Mouse (Mus musculus) forebrain, embryonic 15.5 days (tissue): ENCODE measurements at regions not wholly inside any gene's neighbourhood (a gene's known extent, or its start where the extent isn't known, plus 50 kb on each side); places are given as distances from the start of the nearest gene placed in this dataset.

Source experiments
- ATAC-seq: fragments of 200-750 bp; cut with Nextera tagmentation; replicated peaks from 2 replicates; pipeline ENCODE4 v1.8.0; 2017; ENCODE audit warnings: mild to moderate bottlenecking, moderate TSS enrichment, moderate library complexity
- H3K27ac ChIP-seq: fragments of 300-500 bp; sonication (generic); replicated peaks from 2 replicates; pipeline ENCODE4 v1.5.1; 2015; ENCODE audit warnings: mild to moderate bottlenecking, inconsistent platforms
- H3K27me3 ChIP-seq: fragments of 300-500 bp; sonication (generic); 2 replicates; pipeline ENCODE4 v1.6.1; 2015; ENCODE audit warnings: inconsistent platforms
- H3K36me3 ChIP-seq: fragments of 300-500 bp; sonication (generic); 2 replicates; pipeline ENCODE4 v1.6.1; 2015; ENCODE audit warnings: mild to moderate bottlenecking, inconsistent platforms
- H3K4me1 ChIP-seq: fragments of 300-500 bp; sonication (generic); 2 replicates; pipeline ENCODE4 v1.6.1; 2015; ENCODE audit warnings: inconsistent platforms
- H3K4me2 ChIP-seq: fragments of 300-500 bp; sonication (generic); replicated peaks from 2 replicates; pipeline ENCODE4 v1.6.1; 2015; ENCODE audit warnings: mild to moderate bottlenecking, inconsistent platforms
- H3K4me3 ChIP-seq: fragments of 300-500 bp; sonication (generic); 2 replicates; pipeline ENCODE4 v1.5.1; 2015; ENCODE audit warnings: mild to moderate bottlenecking, inconsistent platforms
- H3K9ac ChIP-seq: fragments of 300-500 bp; sonication (generic); replicated peaks from 2 replicates; pipeline ENCODE4 v1.6.1; 2015; ENCODE audit warnings: mild to moderate bottlenecking, inconsistent platforms
- H3K9me3 ChIP-seq: fragments of 300-500 bp; sonication (generic); 2 replicates; pipeline ENCODE4 v1.6.1; 2016; ENCODE audit warnings: inconsistent platforms
- WGBS: fragments of 180-500 bp; shearing (Covaris S2); methylation state at CpG from one replicate; pipeline ENCODE4 v1.1.7; 2015; ENCODE audit warnings: mixed read lengths; 5-methylcytosine and 5-hydroxymethylcytosine counted together

- ATAC-seq, result no peak
- H3K9ac ChIP-seq, result no peak overlapping the region
- WGBS, result 77% methylated on average over 4 of the region's 4 CpGs
These were observed 174.1 kb upstream of the App start for GRCm38 (mm10) chr16:85347621-85348020.

GRCm38 (mm10) chr16:85336495-85337119 is 163.0 kb upstream of the App start:
- Histone ChIP-seq H3K4me2 (no peak overlapping the region), H3K4me1 (no peaks in the 10 kb centered on the region), H3K9me3 (no peaks in the 10 kb centered on the region), H3K4me3 (no peak overlapping the region), H3K27ac (no peak overlapping the region), H3K36me3 (no peaks in the 10 kb centered on the region), H3K27me3 (no peaks in the 10 kb centered on the region), H3K9ac (no peak overlapping the region)
- 85% methylated on average over 4 of the region's 4 CpGs for WGBS
- no peak for ATAC-seq

More at GRCm38 (mm10) chr16:85347621-85348020, 174.1 kb upstream of the App start:
- no peak overlapping the region for H3K4me2 ChIP-seq
- no peak overlapping the region for H3K27ac ChIP-seq
- no peaks in the 10 kb centered on the region for H3K4me1 ChIP-seq
- no peaks in the 10 kb centered on the region for H3K36me3 ChIP-seq
- no peak overlapping the region for H3K4me3 ChIP-seq
- H3K9me3 ChIP-seq, result no peaks in the 10 kb centered on the region
- no peaks in the 10 kb centered on the region for H3K27me3 ChIP-seq

GRCm38 (mm10) chr16:85333543-85333942 is 160.0 kb upstream of the App start:
- 73% methylated on average over 3 of the region's 3 CpGs for WGBS
- H3K27me3 ChIP-seq, result no peaks in the 10 kb centered on the region

GRCm38 (mm10) chr16:85312018-85312417 is 138.5 kb upstream of the App start:
- Histone ChIP-seq H3K9me3 (no peaks in the 10 kb centered on the region), H3K27me3 (no peaks in the 10 kb centered on the region), H3K4me3 (no peak overlapping the region), H3K36me3 (no peaks in the 10 kb centered on the region), H3K4me1 (peaks cover 5% of the 10 kb centered on the region; the same call in 1 of the 2 replicates), H3K27ac (no peak overlapping the region), H3K4me2 (no peak overlapping the region), H3K9ac (no peak overlapping the region)
- WGBS, result 74% methylated on average over 8 of the region's 8 CpGs
- ATAC-seq, result no peak

More at GRCm38 (mm10) chr16:85333543-85333942, 160.0 kb upstream of the App start:
- no peak overlapping the region for H3K27ac ChIP-seq
- H3K36me3 ChIP-seq, result no peaks in the 10 kb centered on the region
- no peaks in the 10 kb centered on the region for H3K4me1 ChIP-seq
- H3K4me2 ChIP-seq, result no peak overlapping the region
- H3K9me3 ChIP-seq, result no peaks in the 10 kb centered on the region
- no peak overlapping the region for H3K9ac ChIP-seq
- H3K4me3 ChIP-seq, result no peak overlapping the region
- no peak for ATAC-seq

- no peaks in the 10 kb centered on the region for H3K27me3 ChIP-seq
- 0 out of 2 replicates have a peak, but pooled peaks have one; percentile 28 for ATAC-seq
- H3K4me2 ChIP-seq, result no peak overlapping the region
- H3K9ac ChIP-seq, result no peak overlapping the region
- H3K4me3 ChIP-seq, result no peak overlapping the region
- no peaks in the 10 kb centered on the region for H3K9me3 ChIP-seq
- no peaks in the 10 kb centered on the region for H3K36me3 ChIP-seq
- no peak overlapping the region for H3K27ac ChIP-seq
- H3K4me1 ChIP-seq, result peaks cover 5% of the 10 kb centered on the region; the same call in 1 of the 2 replicates
- 57% methylated on average over 3 of the region's 3 CpGs for WGBS
These were observed 135.9 kb upstream of the App start for GRCm38 (mm10) chr16:85309493-85309892.

- 37% methylated on average over 2 of the region's 2 CpGs for WGBS
- Histone ChIP-seq H3K9me3 (no peaks in the 10 kb centered on the region), H3K27me3 (no peaks in the 10 kb centered on the region), H3K4me2 (no peak overlapping the region), H3K27ac (peak overlapping the region; percentile 35), H3K4me3 (no peak overlapping the region), H3K36me3 (no peaks in the 10 kb centered on the region), H3K4me1 (peaks cover 5% of the 10 kb centered on the region; the same call in 1 of the 2 replicates), H3K9ac (no peak overlapping the region)
- ATAC-seq, result peak; percentile 76
These were observed 134.9 kb upstream of the App start for GRCm38 (mm10) chr16:85308429-85308828.

- no peak overlapping the region for H3K4me2 ChIP-seq
These were observed 134.4 kb upstream of the App start for GRCm38 (mm10) chr16:85307940-85308339.

GRCm38 (mm10) chr16:85300092-85300853 is 126.7 kb upstream of the App start:
- peak; percentile 78 for ATAC-seq
- WGBS, result 43% methylated on average over 13 of the region's 13 CpGs

More at GRCm38 (mm10) chr16:85307940-85308339, 134.4 kb upstream of the App start:
- WGBS, result 11% methylated on average over 7 of the region's 7 CpGs
- no peaks in the 10 kb centered on the region for H3K36me3 ChIP-seq
- H3K9me3 ChIP-seq, result no peaks in the 10 kb centered on the region
- no peak overlapping the region for H3K9ac ChIP-seq
- peak overlapping the region; percentile 35 for H3K27ac ChIP-seq
- peaks cover 5% of the 10 kb centered on the region; the same call in 1 of the 2 replicates for H3K4me1 ChIP-seq
- H3K4me3 ChIP-seq, result no peak overlapping the region
- ATAC-seq, result peak; percentile 93
- no peaks in the 10 kb centered on the region for H3K27me3 ChIP-seq

GRCm38 (mm10) chr16:85298559-85298958 is 125.0 kb upstream of the App start:
- H3K27me3 ChIP-seq, result no peaks in the 10 kb centered on the region
- 60% methylated on average over 2 of the region's 2 CpGs for WGBS
- ATAC-seq, result no peak

More at GRCm38 (mm10) chr16:85300092-85300853, 126.7 kb upstream of the App start:
- Histone ChIP-seq H3K9me3 (no peaks in the 10 kb centered on the region), H3K27ac (no peak overlapping the region), H3K4me2 (no peak overlapping the region), H3K9ac (no peak overlapping the region), H3K27me3 (no peaks in the 10 kb centered on the region), H3K4me1 (0 out of 2 replicates have a peak, but pooled peaks cover 3% of the 10 kb centered on the region), H3K36me3 (no peaks in the 10 kb centered on the region), H3K4me3 (no peak overlapping the region)

GRCm38 (mm10) chr16:85290986-85291952 is 117.7 kb upstream of the App start:
- Histone ChIP-seq H3K9me3 (no peaks in the 10 kb centered on the region), H3K9ac (no peak overlapping the region), H3K27me3 (no peaks in the 10 kb centered on the region), H3K4me1 (no peaks in the 10 kb centered on the region), H3K27ac (no peak overlapping the region), H3K36me3 (no peaks in the 10 kb centered on the region), H3K4me2 (no peak overlapping the region), H3K4me3 (no peak overlapping the region)
- peak; percentile 81 for ATAC-seq
- 74% methylated on average over 9 of the region's 9 CpGs for WGBS

More at GRCm38 (mm10) chr16:85298559-85298958, 125.0 kb upstream of the App start:
- Histone ChIP-seq H3K9ac (no peak overlapping the region), H3K36me3 (no peaks in the 10 kb centered on the region), H3K27ac (no peak overlapping the region), H3K4me1 (0 out of 2 replicates have a peak, but pooled peaks cover 3% of the 10 kb centered on the region), H3K9me3 (no peaks in the 10 kb centered on the region), H3K4me2 (no peak overlapping the region), H3K4me3 (no peak overlapping the region)

GRCm38 (mm10) chr16:85277862-85278261 is 104.3 kb upstream of the App start:
- Histone ChIP-seq H3K4me2 (no peak overlapping the region), H3K36me3 (no peaks in the 10 kb centered on the region), H3K27me3 (no peaks in the 10 kb centered on the region), H3K27ac (no peak overlapping the region), H3K4me3 (no peak overlapping the region), H3K4me1 (no peaks in the 10 kb centered on the region), H3K9me3 (no peaks in the 10 kb centered on the region), H3K9ac (no peak overlapping the region)
- 68% methylated on average over 1 of the region's 1 CpGs for WGBS
- ATAC-seq, result no peak
